Mouse (Mus musculus) erythroblast, embryonic 14.5 days (primary cell): ENCODE results near the gene Slc16a10.

Experiments
- GATA1 ChIP-seq: IDR thresholded peaks from 2 replicates; pipeline ENCODE4 v1.6.1; 2012; ENCODE audit warnings: low read length, inconsistent platforms, mixed read lengths
- TAL1 ChIP-seq: IDR thresholded peaks from 3 replicates; pipeline ENCODE4 v1.6.1; 2012; ENCODE audit warnings: low read length, inconsistent platforms, mixed read lengths

DNA sequence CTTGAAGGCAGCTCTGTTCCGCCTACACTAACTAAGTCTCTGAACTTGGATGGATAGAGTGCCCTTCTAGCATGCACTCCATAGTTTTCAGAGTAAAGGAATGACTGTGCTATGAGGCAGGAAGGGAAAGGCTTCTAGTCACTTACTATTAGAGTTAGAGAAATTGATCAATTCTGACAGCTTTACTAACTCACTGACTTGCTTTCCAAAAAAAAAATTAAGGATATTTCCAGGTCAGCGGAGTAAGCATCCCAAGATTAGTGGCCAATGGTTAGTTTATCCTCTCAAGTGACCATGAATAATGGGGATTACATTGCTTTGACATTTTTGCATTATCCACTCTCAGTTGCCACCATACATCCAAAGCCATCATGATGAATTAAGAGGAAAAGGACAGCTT lies 18.0 kb downstream of the Slc16a10 start:
- TF ChIP-seq GATA1: no peak
- no peak for TF ChIP-seq TAL1
